Mouse (Mus musculus) hindbrain, embryonic 11.5 days (tissue): ENCODE measurements at regions not wholly inside any gene's neighbourhood (a gene's known extent, or its start where the extent isn't known, plus 50 kb on each side); places are given as distances from the start of the nearest gene placed in this dataset.

ENCODE experiments used
- ATAC-seq: fragments of 200-750 bp; cut with Nextera tagmentation; 2 replicates; pipeline ENCODE4 v1.8.0; 2017; ENCODE audit warnings: mild to moderate bottlenecking, moderate TSS enrichment, moderate library complexity; ENCODE audit not compliant: low FRiP score
- DNase-seq: peaks from one replicate; pipeline ENCODE4 v3.0.0-alpha.2; 2015; ENCODE audit warnings: low spot score
- H3K27ac ChIP-seq: fragments of 300-500 bp; sonication (generic); 2 replicates; pipeline ENCODE4 v1.5.1; 2014; ENCODE audit warnings: mild to moderate bottlenecking, low read depth, low read length
- H3K27me3 ChIP-seq: fragments of 300-500 bp; sonication (generic); 2 replicates; pipeline ENCODE4 v1.6.1; 2014; ENCODE audit warnings: mild to moderate bottlenecking, low read length, moderate library complexity, mixed read lengths; ENCODE audit not compliant: control insufficient read depth, insufficient read depth
- H3K36me3 ChIP-seq: fragments of 300-500 bp; sonication (generic); 2 replicates; pipeline ENCODE4 v1.6.1; 2014; ENCODE audit warnings: mild to moderate bottlenecking, low read length, moderate library complexity, mixed read lengths; ENCODE audit not compliant: control insufficient read depth, insufficient read depth
- H3K4me1 ChIP-seq: fragments of 300-500 bp; sonication (generic); replicated peaks from 2 replicates; pipeline ENCODE4 v1.6.1; 2014; ENCODE audit warnings: low read length, mixed read lengths; ENCODE audit not compliant: control insufficient read depth, insufficient read depth
- H3K4me2 ChIP-seq: fragments of 300-500 bp; sonication (generic); replicated peaks from 2 replicates; pipeline ENCODE4 v1.6.1; 2014; ENCODE audit warnings: mild to moderate bottlenecking, low read depth, low read length
- H3K4me3 ChIP-seq: fragments of 300-500 bp; sonication (generic); 2 replicates; pipeline ENCODE4 v1.5.1; 2014; ENCODE audit warnings: low read depth, low read length
- H3K9ac ChIP-seq: fragments of 300-500 bp; sonication (generic); 2 replicates; pipeline ENCODE4 v1.6.1; 2014; ENCODE audit warnings: low read depth, low read length
- H3K9me3 ChIP-seq: fragments of 300-500 bp; sonication (generic); 2 replicates; pipeline ENCODE4 v1.6.1; 2016; ENCODE audit warnings: low read length; ENCODE audit not compliant: control insufficient read depth
- WGBS: fragments of 180-500 bp; shearing (Covaris S2); extraction: QIAGEN DNeasy Blood & Tissue Kit; methylation state at CpG from one replicate; pipeline ENCODE4 v1.1.7; 2014; 5-methylcytosine and 5-hydroxymethylcytosine counted together

DNA sequence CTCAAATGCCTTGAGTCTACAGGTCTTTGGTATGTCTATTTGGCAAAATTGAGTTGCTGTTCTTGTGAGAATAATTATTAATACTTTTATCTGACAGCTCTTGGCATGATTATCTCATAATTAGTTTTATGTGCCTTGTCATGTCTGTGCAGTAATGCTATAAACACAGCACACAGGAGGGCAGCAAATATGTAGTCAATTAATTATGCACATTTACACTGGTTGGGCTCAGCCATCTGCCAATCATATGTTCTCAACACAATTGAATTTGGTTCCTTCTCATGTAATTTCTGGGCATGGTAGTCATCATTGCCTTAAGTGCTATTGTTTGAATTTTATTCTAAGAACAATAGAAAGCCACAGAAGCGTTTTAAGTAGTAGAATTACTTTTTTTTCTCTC lies 1650.7 kb upstream of the Tenm2 start:
- no peaks in the 10 kb centered on the region for H3K36me3 ChIP-seq
- no peaks in the 10 kb centered on the region for H3K27me3 ChIP-seq
- no peaks in the 10 kb centered on the region for H3K9me3 ChIP-seq
- H3K9ac ChIP-seq: no peak overlapping the region
- DNase-seq: no peak
- H3K27ac ChIP-seq: no peak overlapping the region
- no peaks in the 10 kb centered on the region for H3K4me1 ChIP-seq
- 53% methylated on average over 1 of the region's 1 CpGs for WGBS
- H3K4me2 ChIP-seq: no peak overlapping the region
- ATAC-seq: no peak
- H3K4me3 ChIP-seq: no peak overlapping the region

DNA sequence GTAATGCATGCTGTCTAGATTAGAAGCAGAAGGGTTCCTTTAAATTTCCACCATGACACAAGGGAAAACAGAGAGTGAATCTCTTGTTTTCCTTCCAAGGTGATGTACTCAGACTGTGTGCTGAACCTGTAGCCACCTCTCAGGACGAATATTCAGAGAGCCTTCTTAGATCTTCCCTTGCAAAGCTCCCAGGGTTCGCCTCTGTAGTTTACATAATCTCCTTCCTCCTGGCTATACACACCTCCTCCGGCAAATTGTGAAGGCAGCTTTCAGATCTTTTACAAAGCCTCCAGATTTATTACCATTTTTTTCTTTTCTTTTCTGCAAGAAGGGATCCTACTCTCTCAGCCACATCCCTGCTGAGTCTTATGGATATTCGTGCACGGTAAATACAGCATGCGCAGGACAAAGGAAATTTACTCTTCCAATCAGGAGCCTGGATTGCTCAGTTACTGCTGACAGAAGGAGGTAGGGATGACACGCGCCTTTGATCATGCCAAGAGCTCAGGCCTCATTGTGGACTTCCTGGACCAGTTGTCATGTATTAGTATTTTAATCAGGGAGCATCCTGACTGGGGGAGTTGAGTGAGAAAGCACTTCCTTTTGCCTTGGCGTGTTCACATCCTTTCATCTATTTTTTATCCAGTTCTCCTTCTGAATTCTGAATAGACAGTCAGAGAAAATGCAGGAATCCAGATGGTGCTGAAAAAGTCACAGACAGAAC lies 1626.0 kb upstream of the Tenm2 start:
- Histone ChIP-seq H3K9ac (no peak overlapping the region), H3K36me3 (no peaks in the 10 kb centered on the region), H3K4me1 (no peaks in the 10 kb centered on the region), H3K27me3 (no peaks in the 10 kb centered on the region), H3K4me2 (no peak overlapping the region), H3K9me3 (no peaks in the 10 kb centered on the region), H3K27ac (no peak overlapping the region), H3K4me3 (no peak overlapping the region)
- peak; percentile 22 for DNase-seq
- ATAC-seq: peak; percentile 69
- WGBS: 33% methylated on average over 9 of the region's 9 CpGs

DNA sequence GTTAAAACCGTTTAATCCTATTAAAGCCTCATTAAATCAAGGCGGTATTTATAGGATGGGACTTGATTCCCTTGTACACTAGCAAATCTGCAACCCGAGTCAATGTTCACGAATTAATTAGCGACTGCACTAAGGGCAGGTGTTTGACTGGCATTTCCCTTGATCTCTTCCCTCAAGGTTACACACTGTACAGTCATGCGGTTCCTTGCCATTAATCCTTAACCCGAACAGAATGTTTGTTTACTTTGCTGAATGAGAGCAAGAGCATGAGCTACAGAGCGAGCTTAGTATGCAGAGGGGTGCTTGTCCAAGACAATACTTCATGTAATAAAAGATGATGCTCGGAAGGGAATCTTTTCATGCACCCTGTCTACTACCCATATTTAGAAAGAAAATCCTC lies 1620.9 kb upstream of the Tenm2 start:
- no peak for DNase-seq
- Histone ChIP-seq H3K9ac (no peak overlapping the region), H3K4me2 (no peak overlapping the region), H3K27me3 (no peaks in the 10 kb centered on the region), H3K27ac (no peak overlapping the region), H3K4me1 (no peaks in the 10 kb centered on the region), H3K4me3 (no peak overlapping the region), H3K9me3 (no peaks in the 10 kb centered on the region), H3K36me3 (no peaks in the 10 kb centered on the region)
- no peak for ATAC-seq
- 83% methylated on average over 9 of the region's 9 CpGs for WGBS

DNA sequence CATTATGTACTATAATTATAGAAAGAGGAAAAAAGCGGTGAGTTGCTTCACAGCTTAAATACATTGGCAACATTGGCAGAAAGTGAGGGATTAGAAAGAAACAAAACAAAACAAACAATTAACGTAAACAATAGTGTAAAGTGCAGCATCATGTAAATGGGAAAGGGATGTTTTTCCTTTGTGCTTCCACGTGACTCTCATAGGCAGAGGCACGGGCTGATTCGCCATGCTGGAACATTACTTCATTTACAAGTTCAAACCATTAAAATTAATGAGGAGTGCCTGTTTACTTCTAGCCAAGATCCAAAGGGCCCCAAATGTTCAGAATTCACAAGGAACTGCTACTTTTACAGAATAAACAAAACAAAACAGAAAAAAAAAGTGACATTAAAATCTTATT lies 1593.4 kb upstream of the Tenm2 start:
- no peaks in the 10 kb centered on the region for H3K27me3 ChIP-seq
- H3K4me3 ChIP-seq: no peak overlapping the region
- H3K27ac ChIP-seq: no peak overlapping the region
- no peak for DNase-seq
- ATAC-seq: no peak
- WGBS: 75% methylated on average over 5 of the region's 5 CpGs
- H3K9me3 ChIP-seq: no peaks in the 10 kb centered on the region
- no peaks in the 10 kb centered on the region for H3K4me1 ChIP-seq
- H3K36me3 ChIP-seq: no peaks in the 10 kb centered on the region
- H3K4me2 ChIP-seq: no peak overlapping the region
- no peak overlapping the region for H3K9ac ChIP-seq

DNA sequence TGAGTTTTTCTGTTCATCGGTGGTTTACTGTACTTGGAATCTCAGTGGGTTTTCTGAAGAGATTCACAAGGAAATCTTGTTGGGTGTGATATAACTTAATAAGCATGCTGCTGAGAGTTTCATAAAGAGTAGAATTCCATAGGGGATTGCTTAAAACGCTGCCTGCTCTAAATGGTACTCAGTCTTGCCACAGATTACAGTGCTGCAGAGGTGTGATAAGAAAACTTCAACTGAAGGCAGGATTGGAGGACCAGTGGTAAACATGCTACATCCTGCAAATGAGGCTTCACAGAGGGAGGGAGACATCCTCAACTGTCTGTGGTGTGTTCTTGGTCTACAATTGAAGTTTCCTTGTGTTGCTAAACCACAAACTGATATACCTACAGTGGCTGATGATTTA lies 1592.6 kb upstream of the Tenm2 start:
- Histone ChIP-seq H3K27ac (no peak overlapping the region), H3K4me2 (no peak overlapping the region), H3K9me3 (no peaks in the 10 kb centered on the region), H3K4me1 (no peaks in the 10 kb centered on the region), H3K9ac (no peak overlapping the region), H3K36me3 (no peaks in the 10 kb centered on the region), H3K4me3 (no peak overlapping the region), H3K27me3 (no peaks in the 10 kb centered on the region)
- ATAC-seq: no peak
- WGBS: 74% methylated on average over 2 of the region's 2 CpGs
- no peak for DNase-seq

DNA sequence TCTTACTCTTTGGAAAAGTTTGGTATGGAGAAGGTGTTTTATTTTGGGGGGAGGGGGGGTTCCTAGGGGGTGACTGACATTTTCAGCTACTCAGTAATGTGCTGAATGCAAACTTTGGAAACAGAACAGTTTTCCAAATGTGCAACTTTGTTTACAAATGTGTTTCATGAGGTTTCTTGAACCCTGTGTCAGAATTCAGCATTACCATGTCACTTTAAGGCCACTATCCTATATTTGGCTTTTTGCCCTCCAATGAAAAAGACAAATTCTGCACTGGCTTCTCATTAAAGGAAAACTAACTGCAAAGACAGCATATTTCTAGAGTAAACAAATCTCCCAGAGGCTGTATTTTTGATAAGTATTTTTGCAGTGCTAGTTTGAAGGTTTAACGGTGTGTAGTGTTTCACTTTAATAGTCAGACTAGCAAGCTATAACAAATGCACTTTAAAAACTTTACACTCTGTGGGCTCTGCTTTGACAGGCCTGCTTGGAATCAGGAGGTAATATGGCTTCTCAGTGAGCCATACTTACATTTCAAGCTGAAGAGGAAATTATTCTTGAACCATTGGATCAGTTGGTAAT lies 1589.5 kb upstream of the Tenm2 start:
- Histone ChIP-seq H3K27ac (no peak overlapping the region), H3K27me3 (no peaks in the 10 kb centered on the region), H3K4me1 (no peaks in the 10 kb centered on the region), H3K4me3 (no peak overlapping the region), H3K9me3 (no peaks in the 10 kb centered on the region), H3K36me3 (no peaks in the 10 kb centered on the region), H3K9ac (no peak overlapping the region), H3K4me2 (no peak overlapping the region)
- ATAC-seq (no peak), DNase-seq (no peak)
- 88% methylated on average over 1 of the region's 1 CpGs for WGBS

DNA sequence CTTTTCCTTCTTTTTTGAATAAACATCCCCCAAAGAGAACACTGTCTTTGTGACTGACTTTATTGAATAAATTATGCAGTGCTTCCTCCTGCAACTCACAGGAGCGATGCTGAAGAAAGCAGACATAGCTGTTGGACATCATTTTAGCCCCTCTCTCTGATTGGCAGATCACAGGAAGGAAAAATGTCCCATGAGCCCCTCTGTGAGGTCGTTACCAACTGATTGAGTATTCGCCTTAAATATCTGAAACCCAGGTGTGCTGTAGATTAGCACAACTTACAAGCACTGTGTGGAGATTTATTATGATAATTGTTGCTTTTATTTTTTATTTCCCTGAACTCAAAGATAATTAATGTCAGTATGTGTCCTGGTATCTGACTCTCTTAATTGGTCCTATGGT lies 1582.4 kb upstream of the Tenm2 start:
- Histone ChIP-seq H3K9me3 (no peaks in the 10 kb centered on the region), H3K4me3 (no peak overlapping the region), H3K4me1 (no peaks in the 10 kb centered on the region), H3K4me2 (no peak overlapping the region), H3K36me3 (no peaks in the 10 kb centered on the region), H3K27me3 (no peaks in the 10 kb centered on the region), H3K27ac (no peak overlapping the region), H3K9ac (no peak overlapping the region)
- ATAC-seq (no peak), DNase-seq (no peak)
- WGBS: 74% methylated on average over 3 of the region's 3 CpGs

DNA sequence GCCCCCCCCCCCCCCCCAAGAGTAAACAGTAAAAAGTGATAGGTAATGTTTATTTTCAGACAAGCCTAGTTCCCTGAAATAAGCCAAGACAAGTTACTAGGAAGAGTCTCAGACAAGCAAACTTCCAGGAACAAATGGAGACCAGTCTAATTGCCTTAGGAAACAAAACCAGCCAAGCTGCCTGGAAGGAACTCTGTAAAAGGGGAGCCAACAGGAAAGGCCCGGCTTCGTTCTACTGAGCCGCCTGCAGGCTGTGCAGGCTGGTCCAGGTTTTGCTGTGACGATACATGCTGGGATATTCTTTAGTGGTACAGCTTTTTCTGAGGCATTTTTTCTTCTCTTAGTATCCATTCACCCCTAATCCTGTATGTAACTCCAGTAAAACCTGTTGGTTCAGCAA lies 1547.8 kb upstream of the Tenm2 start:
- Histone ChIP-seq H3K4me1 (no peaks in the 10 kb centered on the region), H3K9me3 (no peaks in the 10 kb centered on the region), H3K9ac (no peak overlapping the region), H3K27ac (no peak overlapping the region), H3K36me3 (no peaks in the 10 kb centered on the region), H3K4me2 (no peak overlapping the region), H3K4me3 (no peak overlapping the region), H3K27me3 (no peaks in the 10 kb centered on the region)
- no peak for ATAC-seq
- WGBS: 79% methylated on average over 4 of the region's 4 CpGs
- no peak for DNase-seq

DNA sequence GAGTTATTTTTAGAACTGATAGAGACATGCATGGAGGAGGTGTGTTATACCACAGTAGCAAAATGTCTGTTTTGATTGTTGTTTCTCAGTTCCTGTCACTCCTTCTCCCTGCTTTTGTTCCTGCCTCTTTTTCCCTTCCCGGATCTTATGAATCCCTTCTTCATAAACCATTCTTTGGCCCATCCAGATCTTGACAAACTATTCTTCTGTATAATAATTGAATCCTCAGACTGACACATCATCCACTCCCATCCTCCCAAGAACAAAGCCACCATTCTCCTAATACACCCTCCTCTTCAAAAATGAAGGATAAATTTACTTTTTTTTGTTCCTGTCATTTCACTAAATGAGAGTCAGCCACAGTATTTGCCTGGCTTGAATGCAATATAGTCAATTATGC lies 1543.8 kb upstream of the Tenm2 start:
- H3K4me3 ChIP-seq: no peak overlapping the region
- no peaks in the 10 kb centered on the region for H3K9me3 ChIP-seq
- WGBS: 65% methylated on average over 1 of the region's 1 CpGs
- no peak overlapping the region for H3K27ac ChIP-seq
- H3K4me2 ChIP-seq: no peak overlapping the region
- no peaks in the 10 kb centered on the region for H3K4me1 ChIP-seq
- H3K9ac ChIP-seq: no peak overlapping the region
- H3K36me3 ChIP-seq: no peaks in the 10 kb centered on the region
- DNase-seq: no peak
- ATAC-seq: no peak
- H3K27me3 ChIP-seq: no peaks in the 10 kb centered on the region
